Mouse (Mus musculus): ENCODE results near the gene Rabl6.

Rabl6 gene

GRCm38 (mm10) chr2:25546811-25547491 lies 61.4 kb downstream of the Rabl6 start, which contains the start of gene Traf2:
TSS of gene Traf2 (minus strand) at chr2:25546940.
- DNase-seq (ENCODE audit: low spot score in 2 of 2) = peak; percentile 99

GRCm38 (mm10) chr2:25545996-25546810 lies 62.1 kb downstream of the Rabl6 start:
- DNase-seq (ENCODE audit: low spot score in 2 of 2) = no peak

- no peak for DNase-seq (ENCODE audit: low spot score in 2 of 2)
These were observed 66.5 kb downstream of the Rabl6 start for GRCm38 (mm10) chr2:25541644-25542367.

- no peak for DNase-seq (ENCODE audit: low spot score in 2 of 2)
These were observed 67.8 kb downstream of the Rabl6 start for GRCm38 (mm10) chr2:25540541-25540948.

GRCm38 (mm10) chr2:25536531-25536930 lies 71.8 kb downstream of the Rabl6 start:
- DNase-seq (ENCODE audit: low spot score in 2 of 2) = no peak

GRCm38 (mm10) chr2:25534866-25535182 lies 73.5 kb downstream of the Rabl6 start:
- no peak for DNase-seq (ENCODE audit: low spot score in 2 of 2)

GRCm38 (mm10) chr2:25534178-25534865 lies 74.0 kb downstream of the Rabl6 start:
- DNase-seq (ENCODE audit: low spot score in 2 of 2) = peak in 1 of 2 experiments; percentile 21

- no peak for DNase-seq (ENCODE audit: low spot score in 2 of 2)
These were observed 74.6 kb downstream of the Rabl6 start for GRCm38 (mm10) chr2:25533707-25534106.

All from frontal cortex, postnatal 10 days (tissue).